Mouse (Mus musculus) left cerebral cortex, postnatal 14 days (tissue): ENCODE results near the gene Cpeb4. TPM values are rescaled to one million over a fixed set of nuclear protein-coding genes. Genes with fewer than 3 reads are reported as not detected.

Source experiments
- DNase-seq, 2 experiments: peaks; one replicate each; pipeline ENCODE4 v3.0.0; 2021 to 2022; ENCODE audit warnings: low spot score in 2 of 2, mixed read lengths in 1 of 2
- intact Hi-C: fragments of 180-260 bp; cut with DNase I; formaldehyde crosslinking; loops from one replicate; pipeline ENCODE4 v1.15.1; 2025
- total RNA-seq, 2 experiments: library from RNA; stranded (reverse); gene quantifications; 2 replicates each; pipeline ENCODE4 v1.2.3; 2021

Gene Cpeb4
- total RNA-seq, 2 experiments from 2014 or later: 146 to 152 TPM

GRCm38 (mm10) chr11:31888229-31888628 lies 16.2 kb downstream of the Cpeb4 start:
- no peak for DNase-seq
- intact Hi-C loops: no loop called here

GRCm38 (mm10) chr11:31892152-31892551 lies 20.1 kb downstream of the Cpeb4 start:
- no peak for DNase-seq
- intact Hi-C loops: no loop called here

- intact Hi-C loops: no loop called here
- DNase-seq: no peak
These were observed 21.6 kb downstream of the Cpeb4 start for GRCm38 (mm10) chr11:31893639-31894038.

DNA sequence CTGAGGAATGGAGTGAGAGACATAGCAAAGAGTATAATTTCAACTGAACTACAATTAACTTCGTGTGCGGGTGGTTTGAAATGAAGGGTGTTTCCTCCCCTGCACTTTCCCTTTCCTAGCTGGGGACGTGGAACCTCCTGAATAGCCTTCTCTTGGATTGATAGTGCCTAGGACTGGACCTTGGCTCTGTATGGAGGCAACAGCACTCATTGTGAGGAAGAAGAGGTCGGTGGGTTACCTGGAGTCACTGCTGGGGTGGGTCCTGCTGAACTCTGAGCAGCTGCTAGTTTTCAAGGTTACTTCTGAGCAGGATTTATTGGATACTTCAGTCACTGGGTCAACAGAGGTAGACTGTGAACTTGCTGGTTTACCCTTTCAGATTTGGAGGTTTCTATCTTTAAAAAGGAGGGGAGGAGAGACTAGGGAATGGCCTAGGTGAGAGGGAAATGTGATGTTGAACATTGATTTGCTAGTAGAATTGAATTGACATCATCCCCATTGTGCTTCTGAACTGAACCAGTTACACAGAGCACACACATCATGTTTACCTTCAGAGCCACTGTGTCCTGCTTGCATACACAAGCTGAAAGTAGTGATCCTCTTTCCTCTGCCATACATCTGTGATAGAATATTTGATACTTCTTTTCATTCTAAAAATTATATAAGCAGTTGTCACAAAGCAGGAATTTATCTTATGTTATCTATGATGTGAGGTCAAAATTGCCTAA lies 24.2 kb downstream of the Cpeb4 start:
- DNase-seq: no peak
- intact Hi-C loops: no loop called here

DNA sequence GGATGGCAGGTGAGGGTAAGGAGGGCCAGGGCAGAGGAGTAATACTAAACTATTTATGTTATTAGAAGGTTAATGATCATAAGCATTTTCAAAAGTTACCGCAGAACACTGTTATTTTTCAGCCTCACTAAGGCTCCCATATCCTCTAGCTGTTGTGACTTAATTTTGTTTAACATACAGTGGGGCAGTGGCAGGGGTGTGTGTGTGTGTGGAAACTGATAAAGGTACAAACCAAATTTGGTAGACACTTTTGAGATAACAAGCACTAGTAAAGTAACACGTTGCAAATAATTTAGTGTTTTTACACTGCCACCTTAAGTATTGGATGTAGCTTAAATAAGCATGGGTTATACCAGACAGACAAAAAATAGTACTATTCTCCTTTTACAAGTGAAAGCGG lies 24.9 kb downstream of the Cpeb4 start:
- intact Hi-C loops: no loop called here
- no peak for DNase-seq

DNA sequence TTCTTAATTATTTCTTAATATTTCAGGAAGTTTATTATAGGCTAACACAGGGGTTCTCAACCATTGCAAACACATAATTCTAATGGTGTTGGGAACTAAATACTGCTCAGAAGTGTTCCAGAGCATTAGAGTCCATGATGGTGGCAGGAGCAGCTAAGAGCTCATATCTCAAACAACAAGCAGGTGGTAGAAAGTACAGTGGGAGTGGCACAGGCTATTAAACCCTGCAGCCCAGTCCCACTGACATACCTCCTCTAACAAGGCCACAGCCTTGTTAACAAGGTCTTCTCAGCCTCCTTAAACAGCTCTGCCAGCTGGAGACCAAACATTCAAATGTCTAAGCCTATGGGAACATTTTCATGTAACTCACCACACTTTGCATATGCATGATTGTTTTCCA lies 27.2 kb downstream of the Cpeb4 start:
- no peak for DNase-seq
- intact Hi-C loops: no loop called here

DNA sequence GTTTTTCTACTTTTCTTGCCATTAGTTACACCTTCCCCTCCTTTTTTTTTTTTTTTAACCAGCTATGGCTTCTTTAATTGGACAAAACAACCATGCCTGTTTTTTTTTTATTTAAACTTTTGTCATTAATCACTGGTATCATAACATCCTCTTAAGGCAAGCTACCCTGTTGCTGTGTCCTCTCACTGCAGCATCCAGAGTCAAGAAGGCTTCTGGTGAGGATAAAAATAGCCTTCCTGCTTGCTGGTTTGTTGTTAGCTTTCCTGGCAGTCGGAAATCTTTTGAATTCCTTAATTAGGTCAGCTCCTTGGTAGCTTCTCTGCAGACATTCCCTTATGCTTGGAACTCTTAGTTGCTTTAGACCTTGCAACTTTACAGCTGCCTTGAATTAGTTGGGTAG lies 28.7 kb downstream of the Cpeb4 start:
- DNase-seq: no peak
- intact Hi-C loops: no loop called here

DNA sequence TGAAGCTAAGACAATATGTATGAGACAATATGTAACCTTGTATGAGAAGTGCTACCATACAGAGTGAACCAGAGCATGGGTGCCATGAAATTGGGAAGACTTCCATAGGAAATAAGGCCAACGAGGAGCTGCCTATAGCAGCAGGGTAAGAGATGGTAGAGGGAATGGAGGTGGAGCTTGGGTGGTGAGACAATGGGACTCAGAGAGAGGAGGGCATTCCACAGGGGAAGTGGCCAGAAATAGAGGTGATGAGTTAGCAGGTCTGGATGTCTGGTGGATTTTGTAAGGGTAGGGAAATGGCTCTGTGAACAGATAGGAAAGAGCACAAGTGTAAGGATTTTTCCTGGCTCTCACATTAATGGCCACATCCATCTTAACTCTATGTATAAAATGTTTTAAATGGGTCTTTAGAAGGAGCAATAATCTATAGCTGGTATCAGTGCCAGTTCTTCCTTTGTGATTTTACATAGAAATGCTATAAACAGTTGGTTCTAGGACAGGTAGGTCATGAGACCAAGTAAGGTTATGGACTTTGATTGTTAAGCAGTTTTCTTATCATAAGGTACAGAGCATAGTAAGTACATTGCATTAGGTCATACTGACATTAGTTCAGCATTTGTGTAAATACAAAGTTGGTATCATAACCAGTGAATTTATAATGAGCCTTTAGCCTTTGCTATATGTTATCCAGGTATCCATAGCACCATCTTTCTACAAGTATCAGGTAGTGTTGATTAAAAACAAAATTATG lies 30.4 kb downstream of the Cpeb4 start:
- no peak for DNase-seq
- intact Hi-C loops: no loop called here

- intact Hi-C loops: no loop called here
These were observed 34.5 kb downstream of the Cpeb4 start for GRCm38 (mm10) chr11:31906499-31906898.

GRCm38 (mm10) chr11:31907650-31908049 lies 35.6 kb downstream of the Cpeb4 start:
- intact Hi-C loops: no loop called here
- peak in 1 of 2 experiments; percentile 17 for DNase-seq

More at GRCm38 (mm10) chr11:31906499-31906898, 34.5 kb downstream of the Cpeb4 start:
- no peak for DNase-seq

GRCm38 (mm10) chr11:31912958-31913357 lies 40.9 kb downstream of the Cpeb4 start:
- no peak for DNase-seq
- intact Hi-C loops: no loop called here

- no peak for DNase-seq
- intact Hi-C loops: no loop called here
These were observed 45.8 kb downstream of the Cpeb4 start for GRCm38 (mm10) chr11:31917769-31918168.

DNA sequence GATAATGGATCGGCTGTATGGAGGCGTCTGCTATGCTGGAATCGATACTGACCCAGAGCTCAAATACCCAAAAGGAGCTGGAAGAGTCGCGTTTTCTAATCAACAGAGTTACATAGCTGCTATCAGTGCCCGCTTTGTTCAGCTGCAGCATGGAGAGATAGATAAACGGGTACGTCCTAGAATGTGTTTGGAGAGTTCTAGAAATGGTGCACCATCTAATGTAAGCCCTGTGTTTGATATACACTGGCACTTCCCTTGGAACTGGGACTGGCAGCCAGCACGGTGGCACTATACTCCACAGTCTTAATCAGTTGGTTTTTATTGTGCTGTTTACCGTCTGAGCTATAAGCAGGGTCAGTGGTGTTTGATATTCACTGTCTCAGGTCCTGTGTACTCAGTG lies 58.0 kb downstream of the Cpeb4 start:
- intact Hi-C loops: loop anchor here (10.0 kb wide), 1 partner anchor 55 kb away; the partner anchor contains the start of gene Cpeb4
- no peak for DNase-seq

DNA sequence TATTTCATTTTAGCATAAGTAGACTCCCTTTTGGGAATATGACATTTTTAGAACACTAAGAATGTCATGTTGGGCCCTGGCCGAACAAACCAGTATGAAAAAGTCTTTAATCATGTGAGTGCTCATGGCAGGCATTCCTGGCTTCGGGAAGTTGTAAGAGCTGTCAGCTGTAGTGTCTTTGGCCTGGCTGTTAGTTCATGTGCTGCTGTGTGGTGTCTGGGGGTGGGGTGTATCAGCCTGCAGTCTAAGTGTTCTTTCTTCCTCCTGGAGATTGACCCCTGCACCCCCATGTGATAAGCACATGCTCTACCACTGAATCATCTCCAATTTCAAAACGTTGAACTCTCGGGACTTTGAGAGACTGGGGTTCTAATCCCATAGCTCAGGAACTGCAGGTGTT lies 63.6 kb downstream of the Cpeb4 start:
- DNase-seq: no peak
- intact Hi-C loops: loop anchor here (10.0 kb wide), 1 partner anchor 61 kb away; the partner anchor contains the start of gene Cpeb4

- DNase-seq: peak in 1 of 2 experiments; percentile 70
- intact Hi-C loops: loop anchor here (10.0 kb wide), 1 partner anchor 62 kb away; the partner anchor contains the start of gene Cpeb4
These were observed 65.0 kb downstream of the Cpeb4 start for GRCm38 (mm10) chr11:31936910-31937525.

DNA sequence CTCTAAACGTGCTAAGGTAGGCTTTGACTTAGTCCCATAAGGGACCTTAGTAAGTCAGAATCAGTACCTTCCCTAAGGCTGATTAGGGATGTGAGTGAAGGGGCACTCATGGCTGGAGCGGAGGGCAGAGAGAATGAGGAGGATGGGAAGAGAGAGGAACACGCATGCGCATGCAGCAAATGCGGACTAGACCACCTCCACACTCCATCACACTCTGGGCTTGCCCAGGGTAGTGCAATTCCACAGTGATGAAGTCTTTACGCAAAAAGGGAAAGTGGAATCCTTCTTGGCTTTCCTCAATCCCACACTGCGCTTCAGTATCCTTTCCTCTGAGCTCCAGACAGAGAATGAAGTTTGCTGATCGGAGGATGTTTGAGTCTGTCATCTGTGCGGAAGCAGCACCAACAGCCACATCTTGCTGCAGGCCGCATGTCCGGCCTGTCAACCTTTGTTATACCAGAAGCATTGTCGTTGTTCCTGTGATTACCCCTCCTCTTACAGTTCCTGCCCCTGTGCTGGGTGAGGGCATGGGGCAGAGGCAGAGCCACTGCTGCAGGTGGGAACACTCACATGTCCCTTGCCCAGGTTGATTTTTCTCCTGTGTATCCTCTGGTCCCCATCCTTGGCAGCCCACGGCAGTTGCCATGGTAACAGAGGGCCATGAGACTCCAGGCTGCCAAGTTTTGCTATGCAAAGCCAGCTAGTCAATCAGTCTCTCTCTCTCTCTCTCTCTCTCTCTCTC lies 69.1 kb downstream of the Cpeb4 start:
- DNase-seq: peak; percentile 79 to 88
- intact Hi-C loops: loop anchor here (10.0 kb wide), 1 partner anchor 176 kb away; no protein-coding TSS in a partner anchor

- intact Hi-C loops: loop anchor here (10.0 kb wide), 1 partner anchor 177 kb away; no protein-coding TSS in a partner anchor
- peak in 1 of 2 experiments; percentile 49 for DNase-seq
These were observed 69.9 kb downstream of the Cpeb4 start for GRCm38 (mm10) chr11:31941640-31942638.

GRCm38 (mm10) chr11:31945471-31945870 lies 73.5 kb downstream of the Cpeb4 start:
- no peak for DNase-seq
- intact Hi-C loops: loop anchor here (5.0 to 10.0 kb wide), 2 partner anchors 181 to 693 kb away; no protein-coding TSS in a partner anchor
